Comparison of ENCODE assay signal across 26 mouse cellular contexts in the genomic region with DNA sequence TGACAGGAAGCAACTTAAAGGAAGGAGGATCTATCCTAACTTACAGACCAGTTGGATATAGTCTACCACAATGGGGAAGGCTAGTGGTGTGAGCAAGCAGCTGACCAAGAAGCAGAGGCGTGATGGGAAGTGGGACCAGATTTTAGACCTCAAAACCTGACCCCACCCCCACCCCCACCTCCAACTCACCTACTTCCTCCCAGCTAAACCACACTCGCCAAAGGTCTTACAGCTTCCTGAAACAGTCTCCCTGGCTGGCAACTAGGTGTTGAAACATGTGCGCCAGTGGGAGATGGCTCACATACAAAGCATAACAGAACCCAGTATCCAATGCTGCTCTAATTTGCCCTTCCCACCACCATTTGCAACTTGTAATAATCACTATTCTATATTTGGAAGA. TPM values are rescaled to one million over a fixed set of nuclear protein-coding genes. Genes with fewer than 3 reads are reported as not detected.
DNase-seq lines count a peak whose midpoint lies in the region; ATAC-seq lines count a peak whose summit lies in the region.
"Had no signal": no experiment of that assay in that cellular context is flagged by ENCODE, and none has a peak within 500 bp of the region (broad histone marks: within the 10 kb centered on the region; RNA-seq: fewer than 3 reads in every experiment).

No protein-coding gene starts in this region.

- H3K36me3 ChIP-seq in heart, embryonic 11.5 days (ENCODE audit: control insufficient read depth, insufficient read depth, low read length): no peaks in the 10 kb centered on the region
- H3K36me3 ChIP-seq: embryonic facial prominence, embryonic 12.5 days; heart, embryonic 10.5 days; limb, embryonic 10.5 days; midbrain, embryonic 12.5 days; neural tube, embryonic 12.5 days had no signal

- H3K27ac ChIP-seq in heart, embryonic 11.5 days (ENCODE audit: low read depth, low read length): no peak overlapping the region
- H3K27ac ChIP-seq: embryonic facial prominence, embryonic 12.5 days; heart, embryonic 10.5 days; hindbrain, postnatal 0 days; limb, embryonic 10.5 days; macrophage; midbrain, embryonic 12.5 days; neural tube, embryonic 12.5 days had no signal

- no peak overlapping the region for H3K9ac ChIP-seq in heart, embryonic 11.5 days (ENCODE audit: low read depth, low read length)
- H3K9ac ChIP-seq: embryonic facial prominence, embryonic 12.5 days; forebrain, postnatal 0 days; lung, embryonic 14.5 days; midbrain, embryonic 12.5 days; neural tube, embryonic 12.5 days had no signal

- ATAC-seq in common myeloid progenitor, adult 5-6 weeks (replicated peaks; ENCODE audit: low read depth, poor library complexity, severe bottlenecking): peak; percentile 95
- peak; percentile 56; the same call in 1 of the 2 replicates for ATAC-seq in monocyte, adult 5-6 weeks (replicated peaks; ENCODE audit: insufficient number of reproducible peaks, low FRiP score, low TSS enrichment, poor library complexity, severe bottlenecking)
- ATAC-seq in heart, embryonic 11.5 days (replicated peaks; ENCODE audit: insufficient number of reproducible peaks, low FRiP score, low TSS enrichment): no peak
- ATAC-seq: forebrain, postnatal 0 days; hindbrain, postnatal 0 days had no signal

- no peak overlapping the region for H3K4me2 ChIP-seq in heart, embryonic 11.5 days
- H3K4me2 ChIP-seq: embryonic facial prominence, embryonic 12.5 days; lung, embryonic 14.5 days; midbrain, embryonic 12.5 days; neural tube, embryonic 12.5 days had no signal

- H3K4me3 ChIP-seq in heart, embryonic 11.5 days (ENCODE audit: low read depth, low read length): no peak overlapping the region
- H3K4me3 ChIP-seq: embryonic facial prominence, embryonic 12.5 days; heart, embryonic 10.5 days; limb, embryonic 10.5 days; midbrain, embryonic 12.5 days; neural tube, embryonic 12.5 days had no signal

- no peaks in the 10 kb centered on the region for H3K9me3 ChIP-seq in heart, embryonic 11.5 days (replicated peaks; ENCODE audit: control insufficient read depth, low read length)
- H3K9me3 ChIP-seq: embryonic facial prominence, embryonic 12.5 days; heart, embryonic 10.5 days; limb, embryonic 10.5 days; midbrain, embryonic 12.5 days; neural tube, embryonic 12.5 days had no signal

- intact Hi-C loops in left cerebral cortex, postnatal 36 days (cut with DNase I): no loop called here

- 77% methylated on average over 3 of the region's 3 CpGs for WGBS in heart, embryonic 11.5 days (ENCODE audit: insufficient replicate concordance)

- DNase-seq in lung, postnatal 36 days: peak; percentile 10
- no peak for DNase-seq in lung, postnatal 25 days (ENCODE audit: low spot score)
- DNase-seq in B cell, adult 2 months: peak; percentile 34 to 40
- DNase-seq in yolk sac, embryonic 10.5 days (ENCODE audit: low spot score): no peak
- DNase-seq in left cerebral cortex, postnatal 36 days (ENCODE audit: low spot score in 2 of 2): no peak
- DNase-seq: adrenal gland, adult 2 months; cerebellum, adult 11-12 months; cerebellum, postnatal 10 days; forebrain, postnatal 0 days; gastrocnemius, postnatal 36 days; kidney, adult 11 months; kidney, postnatal 4 days; liver; lung, embryonic 14.5 days; thymus, postnatal 14 days had no signal

- H3K27me3 ChIP-seq in heart, embryonic 11.5 days (ENCODE audit: control insufficient read depth, insufficient read depth, low read length): no peaks in the 10 kb centered on the region
- H3K27me3 ChIP-seq: embryonic facial prominence, embryonic 12.5 days; midbrain, embryonic 12.5 days; neural tube, embryonic 12.5 days had no signal

- no peaks in the 10 kb centered on the region for H3K4me1 ChIP-seq in heart, embryonic 11.5 days (ENCODE audit: control insufficient read depth, insufficient read depth, low read length)
- H3K4me1 ChIP-seq: embryonic facial prominence, embryonic 12.5 days; heart, embryonic 10.5 days; midbrain, embryonic 12.5 days had no signal

RNA-seq across cellular contexts. Expression of gene Cacna1e, which starts 29.7 kb away (rescaled TPM):
- 0.73 and 1.2 TPM in 2 replicates for total RNA-seq in common myeloid progenitor, adult 5-6 weeks (2017)
- 1.8 to 5.8 TPM (median 2.5 TPM) in 3 replicates for total RNA-seq in monocyte, adult 5-6 weeks (2017)
- polyA plus RNA-seq in heart, embryonic 11.5 days (2014; fragmentation: Nextera tagmentation; extraction: Ambion mirVana): 0.32 and 0.66 TPM in 2 replicates
- 100 to 1,000 TPM; 146 to 202 TPM for total RNA-seq in left cerebral cortex, postnatal 36 days (2021)
- total RNA-seq: MEL had no signal

Comparison
In these comparisons a context has a peak if more than half of its experiments do, and no peak if none do; other contexts are left out.
1. DNase-seq: peak in lung, postnatal 36 days (single experiment) and B cell, adult 2 months (2 of 2); none in lung, postnatal 25 days (single experiment), yolk sac, embryonic 10.5 days (single experiment) and left cerebral cortex, postnatal 36 days (0 of 2).
2. RNA of gene Cacna1e, which starts 29.7 kb away (total RNA-seq): 146 to 202 TPM in left cerebral cortex, postnatal 36 days; 1.8 to 5.8 TPM in monocyte, adult 5-6 weeks and 0.73 to 1.2 TPM in common myeloid progenitor, adult 5-6 weeks; every median in the first group is over 10 times any median in the second.